Mouse (Mus musculus) heart, adult 2 months (tissue): ENCODE measurements at regions not wholly inside any gene's neighbourhood (a gene's known extent, or its start where the extent isn't known, plus 50 kb on each side); places are given as distances from the start of the nearest gene placed in this dataset.

Experiments
- DNase-seq, 2 experiments: peaks; one replicate each; pipeline ENCODE4 v3.0.0; 2021
- H3K27ac ChIP-seq: fragments of 200-600 bp; 2 replicates; pipeline ENCODE4 v1.8.1; 2022
- H3K27me3 ChIP-seq: fragments of 200-500 bp; 2 replicates; pipeline ENCODE4 v1.6.1; 2012; ENCODE audit warnings: mild to moderate bottlenecking, low read length, inconsistent platforms, mixed read lengths; ENCODE audit not compliant: control insufficient read depth, insufficient read depth
- H3K36me3 ChIP-seq: fragments of 200-500 bp; 2 replicates; pipeline ENCODE4 v1.6.1; 2012; ENCODE audit warnings: low read length, inconsistent platforms; ENCODE audit not compliant: control insufficient read depth, insufficient read depth
- H3K4me1 ChIP-seq: fragments of 200-500 bp; 2 replicates; pipeline ENCODE4 v1.6.1; 2011; ENCODE audit warnings: low read length; ENCODE audit not compliant: control insufficient read depth, insufficient read depth
- H3K4me3 ChIP-seq: fragments of 200-600 bp; 2 replicates; pipeline ENCODE4 v1.8.1; 2022
- H3K79me2 ChIP-seq: fragments of 200-500 bp; replicated peaks from 2 replicates; pipeline ENCODE4 v1.6.1; 2012; ENCODE audit warnings: mild to moderate bottlenecking, inconsistent platforms, low read length, moderate library complexity, mixed read lengths; ENCODE audit not compliant: control insufficient read depth, insufficient read depth
- H3K9ac ChIP-seq: fragments of 200-500 bp; 2 replicates; pipeline ENCODE4 v1.6.1; 2012; ENCODE audit warnings: low read depth, mild to moderate bottlenecking, control low read depth, inconsistent platforms, low read length, mixed read lengths
- CTCF ChIP-seq: fragments of 200-600 bp; IDR thresholded peaks from 2 replicates; pipeline ENCODE4 v1.8.1; 2022; ENCODE audit warnings: antibody characterized with exemption, mild to moderate bottlenecking, moderate library complexity
- EP300 ChIP-seq: fragments of 200-500 bp; IDR thresholded peaks from 2 replicates; pipeline ENCODE4 v1.6.1; 2011; ENCODE audit warnings: low read depth, low read length, control low read depth; ENCODE audit not compliant: insufficient read depth
- POLR2A ChIP-seq: fragments of 200-500 bp; IDR thresholded peaks from 2 replicates; pipeline ENCODE4 v1.6.1; 2011; ENCODE audit warnings: mild to moderate bottlenecking, low read depth, low read length, control low read depth; ENCODE audit not compliant: insufficient read depth
- WGBS: fragments of 180-500 bp; shearing (Covaris S2); methylation state at CpG from one replicate; pipeline ENCODE4 v1.1.7; 2018; 5-methylcytosine and 5-hydroxymethylcytosine counted together
- intact Hi-C: fragments of 180-260 bp; cut with DNase I; formaldehyde crosslinking; loops from one replicate; pipeline ENCODE4 v1.15.1; 2025

DNA sequence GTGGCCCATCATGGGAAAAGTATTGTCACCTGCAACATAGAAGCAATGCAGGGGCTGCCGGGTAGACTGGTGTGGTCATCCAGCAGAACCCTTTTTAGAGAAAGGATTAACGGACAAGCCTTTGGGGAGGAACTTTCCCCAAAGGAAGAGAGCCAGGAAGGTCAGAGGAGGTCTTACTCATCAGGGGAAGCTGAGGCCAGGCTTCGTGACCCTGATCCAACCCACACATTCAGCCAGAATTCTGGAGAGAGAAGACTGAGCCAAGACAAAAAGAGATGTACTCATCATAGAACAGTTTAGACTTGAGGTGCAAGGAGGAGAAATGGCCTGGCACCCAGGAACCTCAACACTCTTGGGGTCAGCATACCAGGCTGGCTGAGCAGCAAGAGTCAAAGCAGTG is 67.9 kb upstream of the Sh3bp4 start:
- peaks cover 1% of the 10 kb centered on the region for H3K4me1 ChIP-seq
- H3K4me3 ChIP-seq = no peak overlapping the region
- no peaks in the 10 kb centered on the region for H3K27me3 ChIP-seq
- 49% methylated on average over 3 of the region's 3 CpGs for WGBS
- DNase-seq = peak; percentile 25 to 28
- intact Hi-C loops = no loop called here
- H3K36me3 ChIP-seq = no peaks in the 10 kb centered on the region
- H3K27ac ChIP-seq = no peak overlapping the region
- no peak overlapping the region for H3K9ac ChIP-seq
- H3K79me2 ChIP-seq = no peaks in the 10 kb centered on the region
- TF ChIP-seq POLR2A = no peak
- TF ChIP-seq EP300 = no peak
- TF ChIP-seq CTCF = no peak

DNA sequence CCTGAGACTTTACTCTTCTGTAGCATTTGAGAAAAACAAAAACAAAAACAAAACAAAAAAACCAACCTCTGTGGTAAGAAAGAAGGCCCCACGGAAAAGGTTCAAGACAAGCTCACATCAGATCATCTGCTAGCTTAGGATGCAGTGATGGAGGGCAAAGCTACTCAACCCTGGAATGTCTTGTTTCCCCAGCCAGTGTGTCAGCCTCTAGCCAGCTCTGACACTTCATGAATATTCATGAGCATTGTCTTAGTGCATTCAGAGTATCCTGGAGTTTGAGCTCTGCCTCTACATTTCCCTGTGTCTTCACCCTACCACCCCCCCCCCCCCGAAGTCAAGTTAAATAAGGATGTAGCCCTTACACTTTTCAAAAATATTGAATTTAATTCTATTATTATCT is 66.5 kb upstream of the Sh3bp4 start:
- Histone ChIP-seq H3K79me2 (no peaks in the 10 kb centered on the region), H3K4me1 (peaks cover 1% of the 10 kb centered on the region), H3K36me3 (no peaks in the 10 kb centered on the region), H3K9ac (no peak overlapping the region), H3K4me3 (no peak overlapping the region), H3K27me3 (no peaks in the 10 kb centered on the region), H3K27ac (no peak overlapping the region)
- 81% methylated on average over 2 of the region's 2 CpGs for WGBS
- DNase-seq = no peak
- intact Hi-C loops = no loop called here
- TF ChIP-seq EP300 (no peak), CTCF (no peak), POLR2A (no peak)

- no peak for DNase-seq
- H3K36me3 ChIP-seq = no peaks in the 10 kb centered on the region
- no peak overlapping the region for H3K9ac ChIP-seq
- no peaks in the 10 kb centered on the region for H3K79me2 ChIP-seq
- WGBS = 93% methylated on average over 7 of the region's 7 CpGs
- H3K4me1 ChIP-seq = peaks cover under 1% of the 10 kb centered on the region
- no peak overlapping the region for H3K27ac ChIP-seq
- no peaks in the 10 kb centered on the region for H3K27me3 ChIP-seq
- H3K4me3 ChIP-seq = no peak overlapping the region
- intact Hi-C loops = no loop called here
- TF ChIP-seq POLR2A = no peak
- no peak for TF ChIP-seq CTCF
- no peak for TF ChIP-seq EP300
Measured at GRCm38 (mm10) chr1:89007476-89007875, 62.7 kb upstream of the Sh3bp4 start.

- Histone ChIP-seq H3K27ac (no peak overlapping the region), H3K4me3 (no peak overlapping the region), H3K36me3 (no peaks in the 10 kb centered on the region), H3K79me2 (no peaks in the 10 kb centered on the region), H3K9ac (no peak overlapping the region), H3K27me3 (no peaks in the 10 kb centered on the region), H3K4me1 (no peaks in the 10 kb centered on the region)
- DNase-seq = no peak
- WGBS = 63% methylated on average over 2 of the region's 2 CpGs
- TF ChIP-seq EP300 = no peak
- TF ChIP-seq POLR2A = no peak
- TF ChIP-seq CTCF = no peak
- intact Hi-C loops = no loop called here
Measured at GRCm38 (mm10) chr1:89010170-89010569, 60.0 kb upstream of the Sh3bp4 start.

GRCm38 (mm10) chr1:89011454-89011853 is 58.8 kb upstream of the Sh3bp4 start:
- Histone ChIP-seq H3K4me1 (no peaks in the 10 kb centered on the region; the same call in 1 of the 2 replicates), H3K4me3 (no peak overlapping the region), H3K27ac (no peak overlapping the region), H3K36me3 (no peaks in the 10 kb centered on the region), H3K79me2 (no peaks in the 10 kb centered on the region), H3K27me3 (no peaks in the 10 kb centered on the region), H3K9ac (no peak overlapping the region)
- WGBS = 83% methylated on average over 7 of the region's 7 CpGs
- intact Hi-C loops = no loop called here
- no peak for TF ChIP-seq EP300
- no peak for TF ChIP-seq CTCF
- TF ChIP-seq POLR2A = no peak
- DNase-seq = no peak

DNA sequence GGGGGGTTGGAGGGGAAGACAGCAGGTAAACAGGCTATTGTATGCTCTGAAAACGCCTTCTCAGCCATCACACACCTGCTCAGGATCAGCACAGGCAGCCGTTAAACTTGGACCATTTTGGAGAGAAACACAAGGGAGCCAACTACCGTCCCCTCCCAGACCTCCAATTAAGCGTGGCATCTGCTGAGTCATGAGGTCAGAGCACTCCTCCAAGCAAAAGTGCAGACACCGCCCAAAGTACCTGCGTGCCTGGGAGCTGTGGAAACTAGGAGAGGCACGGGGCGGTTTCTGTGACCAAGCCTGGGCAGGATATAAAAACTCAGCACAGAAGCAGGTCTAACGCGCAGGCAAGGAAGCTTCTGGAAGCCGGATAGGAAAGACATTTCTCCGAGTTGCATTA is 54.8 kb upstream of the Sh3bp4 start:
- H3K9ac ChIP-seq = no peak overlapping the region; the same call in 1 of the 2 replicates

GRCm38 (mm10) chr1:89015845-89016244 is 54.4 kb upstream of the Sh3bp4 start:
- H3K36me3 ChIP-seq = no peaks in the 10 kb centered on the region
- no peaks in the 10 kb centered on the region; the same call in 1 of the 2 replicates for H3K4me1 ChIP-seq
- no peaks in the 10 kb centered on the region for H3K79me2 ChIP-seq
- intact Hi-C loops = no loop called here
- no peak overlapping the region for H3K9ac ChIP-seq
- no peaks in the 10 kb centered on the region for H3K27me3 ChIP-seq
- H3K4me3 ChIP-seq = peak overlapping the region; percentile 22; the same call in 1 of the 2 replicates
- H3K27ac ChIP-seq = peak overlapping the region; percentile 12
- peak in 1 of 2 experiments; percentile 20 for DNase-seq
- TF ChIP-seq CTCF (no peak), EP300 (no peak), POLR2A (no peak)
- WGBS = 51% methylated on average over 10 of the region's 10 CpGs

More for the DNA sequence above, 54.8 kb upstream of the Sh3bp4 start:
- WGBS = 37% methylated on average over 12 of the region's 12 CpGs
- Histone ChIP-seq H3K27me3 (no peaks in the 10 kb centered on the region), H3K79me2 (no peaks in the 10 kb centered on the region), H3K4me3 (peak overlapping the region; percentile 22; the same call in 1 of the 2 replicates), H3K27ac (peak overlapping the region; percentile 12), H3K4me1 (no peaks in the 10 kb centered on the region; the same call in 1 of the 2 replicates), H3K36me3 (no peaks in the 10 kb centered on the region)
- intact Hi-C loops = no loop called here
- peak; percentile 28 to 31 for DNase-seq
- no peak for TF ChIP-seq POLR2A
- TF ChIP-seq CTCF = no peak
- TF ChIP-seq EP300 = no peak
